Mouse (Mus musculus) midbrain, embryonic 16.5 days (tissue): ENCODE data around the gene Magi2. TPM values are rescaled to one million over a fixed set of nuclear protein-coding genes. Genes with fewer than 3 reads are reported as not detected.

Experiments used
- ATAC-seq: fragments of 200-750 bp; cut with Nextera tagmentation; 2 replicates; pipeline ENCODE4 v1.8.0; 2017; ENCODE audit warnings: moderate TSS enrichment
- H3K27ac ChIP-seq: fragments of 300-500 bp; sonication (generic); 2 replicates; pipeline ENCODE4 v1.5.1; 2014; ENCODE audit warnings: mild to moderate bottlenecking, low read length, mixed read lengths
- H3K27me3 ChIP-seq: fragments of 300-500 bp; sonication (generic); 2 replicates; pipeline ENCODE4 v1.6.1; 2014; ENCODE audit warnings: low read depth, low read length, mixed read lengths; ENCODE audit not compliant: control insufficient read depth, insufficient read depth
- H3K36me3 ChIP-seq: fragments of 300-500 bp; sonication (generic); 2 replicates; pipeline ENCODE4 v1.6.1; 2014; ENCODE audit warnings: mild to moderate bottlenecking, low read length, moderate library complexity, mixed read lengths; ENCODE audit not compliant: control insufficient read depth, insufficient read depth
- H3K4me1 ChIP-seq: fragments of 300-500 bp; sonication (generic); 2 replicates; pipeline ENCODE4 v1.6.1; 2014; ENCODE audit warnings: mild to moderate bottlenecking, low read length, mixed read lengths; ENCODE audit not compliant: control insufficient read depth, insufficient read depth
- H3K4me2 ChIP-seq: fragments of 300-500 bp; sonication (generic); 2 replicates; pipeline ENCODE4 v1.6.1; 2014; ENCODE audit warnings: mild to moderate bottlenecking, low read length, mixed read lengths
- H3K4me3 ChIP-seq: fragments of 300-500 bp; sonication (generic); 2 replicates; pipeline ENCODE4 v1.5.1; 2014; ENCODE audit warnings: low read depth, mild to moderate bottlenecking, low read length, moderate library complexity, mixed read lengths
- H3K9ac ChIP-seq: fragments of 300-500 bp; sonication (generic); 2 replicates; pipeline ENCODE4 v1.6.1; 2014; ENCODE audit warnings: low read depth, low read length, mixed read lengths
- H3K9me3 ChIP-seq: fragments of 300-500 bp; sonication (generic); replicated peaks from 2 replicates; pipeline ENCODE4 v1.6.1; 2014; ENCODE audit warnings: mild to moderate bottlenecking, low read length, mixed read lengths; ENCODE audit not compliant: control insufficient read depth, poor library complexity, severe bottlenecking
- WGBS: fragments of 180-500 bp; shearing (Covaris S2); extraction: QIAGEN DNeasy Blood & Tissue Kit; methylation state at CpG from one replicate; pipeline ENCODE4 v1.1.7; 2014; 5-methylcytosine and 5-hydroxymethylcytosine counted together
- polyA plus RNA-seq: library from polyadenylated mRNA; unstranded; fragments of >200 nt; fragmentation: Nextera tagmentation; extraction: Ambion mirVana; gene quantifications from 2 replicates; pipeline ENCODE4 v1.2.1, GENCODE M21; 2015

The Magi2 gene
- polyA plus RNA-seq, 1 experiment from 2014 or later = 33.0 TPM

GRCm38 (mm10) chr5:20491911-20492310, 1265.1 kb downstream of the Magi2 start:
- 85% methylated on average over 2 of the region's 2 CpGs for WGBS
- H3K4me3 ChIP-seq = no peak overlapping the region

GRCm38 (mm10) chr5:20492679-20493078, 1265.8 kb downstream of the Magi2 start:
- 92% methylated on average over 7 of the region's 7 CpGs for WGBS
- ATAC-seq = no peak
- H3K4me1 ChIP-seq = peaks cover 9% of the 10 kb centered on the region; the same call in 1 of the 2 replicates

More at GRCm38 (mm10) chr5:20491911-20492310, 1265.1 kb downstream of the Magi2 start:
- Histone ChIP-seq H3K36me3 (no peaks in the 10 kb centered on the region), H3K9ac (no peak overlapping the region), H3K4me2 (no peak overlapping the region), H3K27me3 (no peaks in the 10 kb centered on the region), H3K27ac (no peak overlapping the region), H3K4me1 (peaks cover 5% of the 10 kb centered on the region; the same call in 1 of the 2 replicates), H3K9me3 (no peaks in the 10 kb centered on the region)
- ATAC-seq = no peak

GRCm38 (mm10) chr5:20494010-20494409, 1267.2 kb downstream of the Magi2 start:
- no peak overlapping the region for H3K4me2 ChIP-seq
- no peaks in the 10 kb centered on the region for H3K27me3 ChIP-seq
- no peak overlapping the region for H3K27ac ChIP-seq
- H3K4me1 ChIP-seq = peaks cover 9% of the 10 kb centered on the region; the same call in 1 of the 2 replicates
- ATAC-seq = no peak
- H3K9ac ChIP-seq = no peak overlapping the region
- H3K9me3 ChIP-seq = no peaks in the 10 kb centered on the region
- H3K36me3 ChIP-seq = no peaks in the 10 kb centered on the region
- no peak overlapping the region for H3K4me3 ChIP-seq
- WGBS = 46% methylated on average over 6 of the region's 6 CpGs

More at GRCm38 (mm10) chr5:20492679-20493078, 1265.8 kb downstream of the Magi2 start:
- no peaks in the 10 kb centered on the region for H3K9me3 ChIP-seq
- no peak overlapping the region for H3K9ac ChIP-seq
- no peaks in the 10 kb centered on the region for H3K27me3 ChIP-seq
- no peak overlapping the region for H3K4me3 ChIP-seq
- no peaks in the 10 kb centered on the region for H3K36me3 ChIP-seq
- no peak overlapping the region for H3K27ac ChIP-seq
- no peak overlapping the region for H3K4me2 ChIP-seq

GRCm38 (mm10) chr5:20496924-20497323, 1270.1 kb downstream of the Magi2 start:
- WGBS = 59% methylated on average over 8 of the region's 8 CpGs
- Histone ChIP-seq H3K4me1 (peaks cover 9% of the 10 kb centered on the region; the same call in 1 of the 2 replicates), H3K27ac (no peak overlapping the region), H3K9me3 (no peaks in the 10 kb centered on the region), H3K27me3 (no peaks in the 10 kb centered on the region), H3K36me3 (no peaks in the 10 kb centered on the region; the same call in 1 of the 2 replicates), H3K4me3 (no peak overlapping the region), H3K4me2 (no peak overlapping the region), H3K9ac (no peak overlapping the region)
- peak; percentile 40; the same call in 1 of the 2 replicates for ATAC-seq

- no peaks in the 10 kb centered on the region for H3K27me3 ChIP-seq
- H3K4me3 ChIP-seq = no peak overlapping the region
- H3K9me3 ChIP-seq = no peaks in the 10 kb centered on the region
- no peak for ATAC-seq
- H3K36me3 ChIP-seq = no peaks in the 10 kb centered on the region; the same call in 1 of the 2 replicates
- peaks cover 9% of the 10 kb centered on the region; the same call in 1 of the 2 replicates for H3K4me1 ChIP-seq
- H3K27ac ChIP-seq = no peak overlapping the region
- no peak overlapping the region for H3K4me2 ChIP-seq
- WGBS = 75% methylated on average over 9 of the region's 9 CpGs
- H3K9ac ChIP-seq = no peak overlapping the region
These were observed 1272.3 kb downstream of the Magi2 start for GRCm38 (mm10) chr5:20499031-20499600.

- Histone ChIP-seq H3K9me3 (no peaks in the 10 kb centered on the region), H3K4me3 (no peak overlapping the region), H3K4me1 (no peaks in the 10 kb centered on the region; the same call in 1 of the 2 replicates), H3K4me2 (no peak overlapping the region), H3K27me3 (no peaks in the 10 kb centered on the region), H3K9ac (no peak overlapping the region), H3K27ac (no peak overlapping the region), H3K36me3 (no peaks in the 10 kb centered on the region)
- ATAC-seq = no peak
- WGBS = 69% methylated on average over 5 of the region's 5 CpGs
These were observed 1281.8 kb downstream of the Magi2 start for GRCm38 (mm10) chr5:20508609-20509008.

- Histone ChIP-seq H3K9ac (no peak overlapping the region), H3K9me3 (no peaks in the 10 kb centered on the region), H3K4me2 (no peak overlapping the region), H3K4me1 (no peaks in the 10 kb centered on the region; the same call in 1 of the 2 replicates), H3K4me3 (no peak overlapping the region), H3K36me3 (no peaks in the 10 kb centered on the region), H3K27ac (no peak overlapping the region), H3K27me3 (no peaks in the 10 kb centered on the region)
- WGBS = 53% methylated on average over 6 of the region's 6 CpGs
- ATAC-seq = no peak
These were observed 1282.8 kb downstream of the Magi2 start for GRCm38 (mm10) chr5:20509606-20510005.

GRCm38 (mm10) chr5:20512377-20513126, 1285.7 kb downstream of the Magi2 start:
- Histone ChIP-seq H3K9me3 (no peaks in the 10 kb centered on the region), H3K4me2 (no peak overlapping the region), H3K4me3 (no peak overlapping the region), H3K9ac (no peak overlapping the region), H3K36me3 (no peaks in the 10 kb centered on the region), H3K27me3 (no peaks in the 10 kb centered on the region), H3K27ac (no peak overlapping the region), H3K4me1 (no peaks in the 10 kb centered on the region; the same call in 1 of the 2 replicates)
- ATAC-seq = no peak
- WGBS = 67% methylated on average over 16 of the region's 16 CpGs

- H3K9ac ChIP-seq = no peak overlapping the region
- no peak overlapping the region for H3K4me3 ChIP-seq
- peak; percentile 71 for ATAC-seq
- no peaks in the 10 kb centered on the region for H3K27me3 ChIP-seq
- H3K27ac ChIP-seq = no peak overlapping the region
- no peaks in the 10 kb centered on the region for H3K4me1 ChIP-seq
- H3K9me3 ChIP-seq = no peaks in the 10 kb centered on the region
- no peak overlapping the region for H3K4me2 ChIP-seq
- H3K36me3 ChIP-seq = no peaks in the 10 kb centered on the region
- 66% methylated on average over 9 of the region's 9 CpGs for WGBS
These were observed 1294.8 kb downstream of the Magi2 start for GRCm38 (mm10) chr5:20521639-20522038.
